Mouse (Mus musculus) midbrain, embryonic 12.5 days (tissue): ENCODE results near the gene Grm1. TPM values are rescaled to one million over a fixed set of nuclear protein-coding genes. Genes with fewer than 3 reads are reported as not detected.
"Not testable (repeated sequence)": the region's sequence is repeated elsewhere in the genome, so short reads cannot be mapped to it uniquely, and the experiment has no call there.

Source experiments
- ATAC-seq: fragments of 200-750 bp; cut with Nextera tagmentation; 2 replicates; pipeline ENCODE4 v1.8.0; 2017; ENCODE audit warnings: low read depth, moderate TSS enrichment, moderate library complexity; ENCODE audit not compliant: low FRiP score
- H3K27ac ChIP-seq: fragments of 300-500 bp; sonication (generic); replicated peaks from 2 replicates; pipeline ENCODE4 v1.5.1; 2016; ENCODE audit warnings: mild to moderate bottlenecking
- H3K27me3 ChIP-seq: fragments of 300-500 bp; sonication (generic); 2 replicates; pipeline ENCODE4 v1.6.1; 2016; ENCODE audit warnings: mild to moderate bottlenecking
- H3K36me3 ChIP-seq: fragments of 300-500 bp; sonication (generic); 2 replicates; pipeline ENCODE4 v1.6.1; 2016
- H3K4me1 ChIP-seq: fragments of 300-500 bp; sonication (generic); 2 replicates; pipeline ENCODE4 v1.6.1; 2016
- H3K4me2 ChIP-seq: fragments of 300-500 bp; sonication (generic); replicated peaks from 2 replicates; pipeline ENCODE4 v1.6.1; 2016; ENCODE audit warnings: mild to moderate bottlenecking, moderate library complexity
- H3K4me3 ChIP-seq: fragments of 300-500 bp; sonication (generic); 2 replicates; pipeline ENCODE4 v1.5.1; 2016; ENCODE audit warnings: mild to moderate bottlenecking
- H3K9ac ChIP-seq: fragments of 300-500 bp; sonication (generic); replicated peaks from 2 replicates; pipeline ENCODE4 v1.6.1; 2016; ENCODE audit warnings: mild to moderate bottlenecking, moderate library complexity
- H3K9me3 ChIP-seq: fragments of 300-500 bp; sonication (generic); 2 replicates; pipeline ENCODE4 v1.6.1; 2016; ENCODE audit warnings: mild to moderate bottlenecking
- WGBS: fragments of 180-500 bp; shearing (Covaris S2); methylation state at CpG from one replicate; pipeline ENCODE4 v1.1.7; 2016; 5-methylcytosine and 5-hydroxymethylcytosine counted together
- polyA plus RNA-seq: library from polyadenylated mRNA; unstranded; fragments of >200 nt; fragmentation: Nextera tagmentation; extraction: Ambion mirVana; gene quantifications from 2 replicates; pipeline ENCODE4 v1.2.1, GENCODE M21; 2016

Gene Grm1
- 0.61 and 1.0 TPM in 2 replicates for polyA plus RNA-seq

GRCm38 (mm10) chr10:11081611-11082398, at the start of gene Grm1:
TSS of gene Grm1 (minus strand) at chr10:11082356.
- peak within 1 kb of the TSS; percentile 31; the same call in 1 of the 2 replicates for H3K9ac ChIP-seq
- peak; percentile 60; the same call in 1 of the 2 replicates for ATAC-seq

GRCm38 (mm10) chr10:11121781-11122180, 39.6 kb upstream of the Grm1 start:
- H3K27ac ChIP-seq, result no peak overlapping the region
- H3K9ac ChIP-seq, result no peak overlapping the region
- H3K9me3 ChIP-seq, result no peaks in the 10 kb centered on the region
- WGBS, result 93% methylated on average over 2 of the region's 2 CpGs
- H3K27me3 ChIP-seq, result no peaks in the 10 kb centered on the region
- no peak overlapping the region for H3K4me3 ChIP-seq
- no peaks in the 10 kb centered on the region for H3K36me3 ChIP-seq
- no peaks in the 10 kb centered on the region for H3K4me1 ChIP-seq
- no peak overlapping the region for H3K4me2 ChIP-seq
- no peak for ATAC-seq

More at GRCm38 (mm10) chr10:11081611-11082398, at the start of gene Grm1:
- 2% methylated on average over 23 of the region's 32 CpGs for WGBS
- Histone ChIP-seq H3K27me3 (peaks cover 39% of the 10 kb centered on the region), H3K36me3 (no peaks in the 10 kb centered on the region), H3K9me3 (no peaks in the 10 kb centered on the region), H3K4me2 (peak within 1 kb of the TSS; percentile 67), H3K4me3 (peak within 1 kb of the TSS; percentile 34), H3K27ac (no peak within 1 kb of the TSS), H3K4me1 (peaks cover 17% of the 10 kb centered on the region)

GRCm38 (mm10) chr10:11098475-11099044, 16.4 kb upstream of the Grm1 start:
- ATAC-seq, result no peak
- WGBS, result 90% methylated on average over 4 of the region's 4 CpGs

GRCm38 (mm10) chr10:11086348-11086747, 4.2 kb upstream of the Grm1 start:
- Histone ChIP-seq H3K27ac (no peak overlapping the region), H3K4me1 (peaks cover 5% of the 10 kb centered on the region; the same call in 1 of the 2 replicates), H3K9me3 (no peaks in the 10 kb centered on the region), H3K4me3 (no peak overlapping the region), H3K27me3 (peaks cover 15% of the 10 kb centered on the region), H3K9ac (no peak overlapping the region), H3K4me2 (no peak overlapping the region), H3K36me3 (no peaks in the 10 kb centered on the region)
- ATAC-seq, result no peak
- WGBS, result 89% methylated on average over 3 of the region's 3 CpGs

More at GRCm38 (mm10) chr10:11098475-11099044, 16.4 kb upstream of the Grm1 start:
- H3K4me1 ChIP-seq, result no peaks in the 10 kb centered on the region
- H3K4me3 ChIP-seq, result no peak overlapping the region
- no peak overlapping the region for H3K27ac ChIP-seq
- H3K27me3 ChIP-seq, result no peaks in the 10 kb centered on the region
- H3K36me3 ChIP-seq, result no peaks in the 10 kb centered on the region
- H3K4me2 ChIP-seq, result no peak overlapping the region
- no peaks in the 10 kb centered on the region for H3K9me3 ChIP-seq
- H3K9ac ChIP-seq, result no peak overlapping the region

- Histone ChIP-seq H3K27me3 (peaks cover 39% of the 10 kb centered on the region), H3K36me3 (no peaks in the 10 kb centered on the region), H3K9ac (no peak overlapping the region), H3K9me3 (no peaks in the 10 kb centered on the region), H3K4me3 (peak overlapping the region; percentile 40), H3K4me2 (peak overlapping the region; percentile 67), H3K4me1 (peaks cover 17% of the 10 kb centered on the region), H3K27ac (no peak overlapping the region)
- ATAC-seq, result 0 out of 2 replicates have a peak, but pooled peaks have one; percentile 25
- 9% methylated on average over 25 of the region's 25 CpGs for WGBS
Measured at GRCm38 (mm10) chr10:11080725-11081610, 1.2 kb downstream of the Grm1 start.

- no peaks in the 10 kb centered on the region for H3K9me3 ChIP-seq
- H3K4me3 ChIP-seq, result peak overlapping the region; percentile 40
- no peaks in the 10 kb centered on the region for H3K36me3 ChIP-seq
- H3K27ac ChIP-seq, result no peak overlapping the region
- 0 out of 2 replicates have a peak, but pooled peaks have one; percentile 41 for ATAC-seq
- peak overlapping the region; percentile 67 for H3K4me2 ChIP-seq
- peaks cover 39% of the 10 kb centered on the region for H3K27me3 ChIP-seq
- WGBS, result 12% methylated on average over 33 of the region's 33 CpGs
- peaks cover 17% of the 10 kb centered on the region for H3K4me1 ChIP-seq
- H3K9ac ChIP-seq, result no peak overlapping the region
Measured at GRCm38 (mm10) chr10:11080013-11080724, 2.0 kb downstream of the Grm1 start.

GRCm38 (mm10) chr10:11079506-11079905, 2.6 kb downstream of the Grm1 start:
- no peaks in the 10 kb centered on the region for H3K36me3 ChIP-seq
- no peaks in the 10 kb centered on the region for H3K9me3 ChIP-seq
- no peak for ATAC-seq
- H3K4me2 ChIP-seq, result no peak overlapping the region
- H3K27ac ChIP-seq, result no peak overlapping the region
- H3K4me1 ChIP-seq, result peaks cover 17% of the 10 kb centered on the region
- peaks cover 39% of the 10 kb centered on the region for H3K27me3 ChIP-seq
- no peak overlapping the region for H3K9ac ChIP-seq
- WGBS, result 80% methylated on average over 8 of the region's 8 CpGs
- no peak overlapping the region for H3K4me3 ChIP-seq

GRCm38 (mm10) chr10:11065136-11065535, 17.0 kb downstream of the Grm1 start:
- Histone ChIP-seq H3K27ac (no peak overlapping the region), H3K4me3 (no peak overlapping the region), H3K4me1 (no peaks in the 10 kb centered on the region), H3K27me3 (no peaks in the 10 kb centered on the region), H3K9me3 (no peaks in the 10 kb centered on the region), H3K4me2 (no peak overlapping the region), H3K36me3 (no peaks in the 10 kb centered on the region), H3K9ac (no peak overlapping the region)
- no peak for ATAC-seq
- WGBS, result 82% methylated on average over 2 of the region's 2 CpGs

- ATAC-seq, result no peak
- Histone ChIP-seq H3K9ac (no peak overlapping the region), H3K36me3 (no peaks in the 10 kb centered on the region), H3K27ac (no peak overlapping the region), H3K27me3 (no peaks in the 10 kb centered on the region), H3K4me3 (no peak overlapping the region), H3K9me3 (no peaks in the 10 kb centered on the region), H3K4me1 (no peaks in the 10 kb centered on the region), H3K4me2 (no peak overlapping the region)
- 79% methylated on average over 10 of the region's 10 CpGs for WGBS
Measured at GRCm38 (mm10) chr10:11061318-11062071, 20.7 kb downstream of the Grm1 start.

- Histone ChIP-seq H3K9me3 (no peaks in the 10 kb centered on the region), H3K4me3 (no peak overlapping the region), H3K4me1 (no peaks in the 10 kb centered on the region), H3K27me3 (no peaks in the 10 kb centered on the region), H3K27ac (no peak overlapping the region), H3K36me3 (no peaks in the 10 kb centered on the region), H3K4me2 (no peak overlapping the region), H3K9ac (no peak overlapping the region)
- WGBS, result 86% methylated on average over 7 of the region's 7 CpGs
- ATAC-seq, result no peak
Measured at GRCm38 (mm10) chr10:11049361-11049760, 32.8 kb downstream of the Grm1 start.

GRCm38 (mm10) chr10:11045421-11045820, 36.7 kb downstream of the Grm1 start:
- not testable (repeated sequence) for ATAC-seq

More at GRCm38 (mm10) chr10:11045421-11045820, 36.7 kb downstream of the Grm1 start:
- H3K27ac ChIP-seq, H3K27me3 ChIP-seq, H3K9ac ChIP-seq, H3K4me3 ChIP-seq, H3K4me1 ChIP-seq, H3K4me2 ChIP-seq, H3K9me3 ChIP-seq, H3K36me3 ChIP-seq: not testable (repeated sequence)
- 73% methylated on average over 13 of the region's 13 CpGs for WGBS
